Mouse (Mus musculus): ENCODE measurements around the gene B3gntl1. TPM values are rescaled to one million over a fixed set of nuclear protein-coding genes. Genes with fewer than 3 reads are reported as not detected.

The B3gntl1 gene
- polyA plus RNA-seq, 1 experiment from 2014 or later = 7.4 TPM

- DNase-seq (ENCODE audit: low spot score) = no peak
- WGBS = 76% methylated on average over 4 of the region's 4 CpGs
- Histone ChIP-seq H3K4me3 (no peak overlapping the region), H3K27ac (no peak overlapping the region), H3K4me1 (peaks cover 6% of the 10 kb centered on the region; the same call in 1 of the 2 replicates), H3K9me3 (no peaks in the 10 kb centered on the region), H3K36me3 (peaks cover 10% of the 10 kb centered on the region; the same call in 1 of the 2 replicates), H3K27me3 (ENCODE audit: insufficient read depth, poor library complexity, severe bottlenecking) (no peaks in the 10 kb centered on the region)
Observed at GRCm38 (mm10) chr11:121653631-121654030, 19.3 kb downstream of the B3gntl1 start.

- DNase-seq (ENCODE audit: low spot score) = peak; percentile 68
- H3K9me3 ChIP-seq = no peaks in the 10 kb centered on the region
- H3K4me3 ChIP-seq = no peak overlapping the region
- H3K27ac ChIP-seq = no peak overlapping the region
- 63% methylated on average over 10 of the region's 10 CpGs for WGBS
- peaks cover 12% of the 10 kb centered on the region; the same call in 1 of the 2 replicates for H3K36me3 ChIP-seq
- H3K4me1 ChIP-seq = peaks cover 7% of the 10 kb centered on the region; the same call in 1 of the 2 replicates
- H3K27me3 ChIP-seq (ENCODE audit: insufficient read depth, poor library complexity, severe bottlenecking) = no peaks in the 10 kb centered on the region
Observed at GRCm38 (mm10) chr11:121652547-121653305, 20.2 kb downstream of the B3gntl1 start.

- WGBS = 92% methylated on average over 5 of the region's 5 CpGs
- peak; percentile 60 for DNase-seq (ENCODE audit: low spot score)
- Histone ChIP-seq H3K27ac (no peak overlapping the region), H3K4me1 (peaks cover 14% of the 10 kb centered on the region; the same call in 1 of the 2 replicates), H3K27me3 (ENCODE audit: insufficient read depth, poor library complexity, severe bottlenecking) (no peaks in the 10 kb centered on the region), H3K4me3 (no peak overlapping the region), H3K9me3 (no peaks in the 10 kb centered on the region), H3K36me3 (peaks cover 12% of the 10 kb centered on the region; the same call in 1 of the 2 replicates)
Observed at GRCm38 (mm10) chr11:121651983-121652382, 21.0 kb downstream of the B3gntl1 start.

- no peaks in the 10 kb centered on the region for H3K27me3 ChIP-seq (ENCODE audit: insufficient read depth, poor library complexity, severe bottlenecking)
- H3K4me3 ChIP-seq = no peak overlapping the region
- H3K4me1 ChIP-seq = peaks cover 14% of the 10 kb centered on the region; the same call in 1 of the 2 replicates
- 92% methylated on average over 9 of the region's 9 CpGs for WGBS
- peak; percentile 41 for DNase-seq (ENCODE audit: low spot score)
- H3K9me3 ChIP-seq = no peaks in the 10 kb centered on the region
- peaks cover 12% of the 10 kb centered on the region; the same call in 1 of the 2 replicates for H3K36me3 ChIP-seq
- no peak overlapping the region for H3K27ac ChIP-seq
Observed at GRCm38 (mm10) chr11:121651556-121651955, 21.4 kb downstream of the B3gntl1 start.

- DNase-seq (ENCODE audit: low spot score) = peak; percentile 64
- 90% methylated on average over 11 of the region's 11 CpGs for WGBS
- Histone ChIP-seq H3K4me1 (peaks cover 14% of the 10 kb centered on the region; the same call in 1 of the 2 replicates), H3K4me3 (no peak overlapping the region), H3K27ac (no peak overlapping the region), H3K27me3 (ENCODE audit: insufficient read depth, poor library complexity, severe bottlenecking) (no peaks in the 10 kb centered on the region), H3K9me3 (no peaks in the 10 kb centered on the region), H3K36me3 (peaks cover 12% of the 10 kb centered on the region; the same call in 1 of the 2 replicates)
Observed at GRCm38 (mm10) chr11:121650668-121651067, 22.3 kb downstream of the B3gntl1 start.

- 66% methylated on average over 10 of the region's 10 CpGs for WGBS
- DNase-seq (ENCODE audit: low spot score) = peak; percentile 69
- no peak overlapping the region for H3K4me3 ChIP-seq
- H3K4me1 ChIP-seq = 0 out of 2 replicates have a peak, but pooled peaks cover 8% of the 10 kb centered on the region
- no peak overlapping the region for H3K27ac ChIP-seq
- H3K27me3 ChIP-seq (ENCODE audit: insufficient read depth, poor library complexity, severe bottlenecking) = no peaks in the 10 kb centered on the region
- H3K9me3 ChIP-seq = no peaks in the 10 kb centered on the region
- H3K36me3 ChIP-seq = peaks cover 12% of the 10 kb centered on the region; the same call in 1 of the 2 replicates
Observed at GRCm38 (mm10) chr11:121649900-121650299, 23.1 kb downstream of the B3gntl1 start.

- H3K27ac ChIP-seq = no peak overlapping the region
- 0 out of 2 replicates have a peak, but pooled peaks cover 8% of the 10 kb centered on the region for H3K4me1 ChIP-seq
- no peak overlapping the region for H3K4me3 ChIP-seq
- WGBS = 86% methylated on average over 5 of the region's 5 CpGs
- peaks cover 17% of the 10 kb centered on the region; the same call in 1 of the 2 replicates for H3K36me3 ChIP-seq
- peak; percentile 13 for DNase-seq (ENCODE audit: low spot score)
- H3K9me3 ChIP-seq = no peaks in the 10 kb centered on the region
- no peaks in the 10 kb centered on the region for H3K27me3 ChIP-seq (ENCODE audit: insufficient read depth, poor library complexity, severe bottlenecking)
Observed at GRCm38 (mm10) chr11:121648166-121648565, 24.8 kb downstream of the B3gntl1 start.

GRCm38 (mm10) chr11:121647321-121647720 lies 25.6 kb downstream of the B3gntl1 start:
- Histone ChIP-seq H3K27ac (no peak overlapping the region), H3K4me3 (no peak overlapping the region), H3K27me3 (ENCODE audit: insufficient read depth, poor library complexity, severe bottlenecking) (no peaks in the 10 kb centered on the region), H3K9me3 (no peaks in the 10 kb centered on the region), H3K36me3 (peaks cover 15% of the 10 kb centered on the region; the same call in 1 of the 2 replicates), H3K4me1 (0 out of 2 replicates have a peak, but pooled peaks cover 8% of the 10 kb centered on the region)
- WGBS = 66% methylated on average over 9 of the region's 9 CpGs
- DNase-seq (ENCODE audit: low spot score) = peak; percentile 64

GRCm38 (mm10) chr11:121645394-121645793 lies 27.6 kb downstream of the B3gntl1 start:
- Histone ChIP-seq H3K36me3 (peaks cover 17% of the 10 kb centered on the region; the same call in 1 of the 2 replicates), H3K9me3 (no peaks in the 10 kb centered on the region), H3K27me3 (ENCODE audit: insufficient read depth, poor library complexity, severe bottlenecking) (no peaks in the 10 kb centered on the region), H3K4me3 (no peak overlapping the region), H3K4me1 (0 out of 2 replicates have a peak, but pooled peaks cover 8% of the 10 kb centered on the region), H3K27ac (no peak overlapping the region)
- DNase-seq (ENCODE audit: low spot score) = peak; percentile 30
- WGBS = 92% methylated on average over 6 of the region's 6 CpGs

- Histone ChIP-seq H3K4me1 (no peaks in the 10 kb centered on the region), H3K27me3 (ENCODE audit: insufficient read depth, poor library complexity, severe bottlenecking) (no peaks in the 10 kb centered on the region), H3K4me3 (no peak overlapping the region), H3K9me3 (no peaks in the 10 kb centered on the region), H3K27ac (no peak overlapping the region), H3K36me3 (peaks cover 44% of the 10 kb centered on the region)
- 75% methylated on average over 2 of the region's 2 CpGs for WGBS
- DNase-seq (ENCODE audit: low spot score) = peak; percentile 56
Observed at GRCm38 (mm10) chr11:121641501-121642145, 31.3 kb downstream of the B3gntl1 start.

- H3K36me3 ChIP-seq = peaks cover 53% of the 10 kb centered on the region
- 90% methylated on average over 10 of the region's 10 CpGs for WGBS
- H3K27me3 ChIP-seq (ENCODE audit: insufficient read depth, poor library complexity, severe bottlenecking) = no peaks in the 10 kb centered on the region
- no peaks in the 10 kb centered on the region for H3K9me3 ChIP-seq
- no peaks in the 10 kb centered on the region for H3K4me1 ChIP-seq
- H3K27ac ChIP-seq = no peak overlapping the region
- H3K4me3 ChIP-seq = no peak overlapping the region
- DNase-seq (ENCODE audit: low spot score) = no peak
Observed at GRCm38 (mm10) chr11:121636646-121637045, 36.3 kb downstream of the B3gntl1 start.

- 96% methylated on average over 7 of the region's 7 CpGs for whole genome bisulfite sequencing
- no peaks in the 10 kb centered on the region for H3K4me1 ChIP-seq
- H3K9me3 ChIP-seq = no peaks in the 10 kb centered on the region
- H3K36me3 ChIP-seq = peaks cover 44% of the 10 kb centered on the region
- no peak overlapping the region for H3K27ac ChIP-seq
- DNase-seq (ENCODE audit: low spot score) = no peak
- H3K27me3 ChIP-seq (ENCODE audit: insufficient read depth, poor library complexity, severe bottlenecking) = no peaks in the 10 kb centered on the region
- no peak overlapping the region for H3K4me3 ChIP-seq
Observed at GRCm38 (mm10) chr11:121631410-121631809, 41.5 kb downstream of the B3gntl1 start.

GRCm38 (mm10) chr11:121630406-121630805 lies 42.5 kb downstream of the B3gntl1 start:
- no peak overlapping the region for H3K27ac ChIP-seq
- no peak overlapping the region for H3K4me3 ChIP-seq
- no peak for DNase-seq (ENCODE audit: low spot score)
- H3K36me3 ChIP-seq = peaks cover 50% of the 10 kb centered on the region
- H3K9me3 ChIP-seq = no peaks in the 10 kb centered on the region
- no peaks in the 10 kb centered on the region for H3K27me3 ChIP-seq (ENCODE audit: insufficient read depth, poor library complexity, severe bottlenecking)
- WGBS = 71% methylated on average over 4 of the region's 4 CpGs
- peaks cover 4% of the 10 kb centered on the region; the same call in 1 of the 2 replicates for H3K4me1 ChIP-seq

Measured in heart, embryonic 10.5 days (tissue).